Mouse (Mus musculus): Measurements from ENCODE around the gene Ptpn1.

- TF ChIP-seq CTCF (IDR thresholded peaks at IDR 0.05; ENCODE audit: borderline replicate concordance, insufficient read depth, low read length) (no peak), POLR2A (IDR thresholded peaks at IDR 0.05; ENCODE audit: low read depth, low read length) (no peak)
Observed at GRCm38 (mm10) chr2:167947251-167947650, 15.4 kb downstream of the Ptpn1 start.

Data from embryonic fibroblast, embryonic 13.5 days (primary cell).